Mouse (Mus musculus) bone marrow macrophage, adult 2 months (primary cell): ENCODE measurements around the gene Mapkapk3.

Experiments used
- CTCF ChIP-seq: IDR thresholded peaks from 2 replicates; pipeline ENCODE4 v1.5.1; 2012; ENCODE audit warnings: low read depth, mild to moderate bottlenecking, low read length, moderate library complexity
- POLR2A ChIP-seq: IDR thresholded peaks from 2 replicates; pipeline ENCODE4 v1.6.1; 2012; ENCODE audit warnings: mild to moderate bottlenecking, low read depth, low read length, borderline replicate concordance

DNA sequence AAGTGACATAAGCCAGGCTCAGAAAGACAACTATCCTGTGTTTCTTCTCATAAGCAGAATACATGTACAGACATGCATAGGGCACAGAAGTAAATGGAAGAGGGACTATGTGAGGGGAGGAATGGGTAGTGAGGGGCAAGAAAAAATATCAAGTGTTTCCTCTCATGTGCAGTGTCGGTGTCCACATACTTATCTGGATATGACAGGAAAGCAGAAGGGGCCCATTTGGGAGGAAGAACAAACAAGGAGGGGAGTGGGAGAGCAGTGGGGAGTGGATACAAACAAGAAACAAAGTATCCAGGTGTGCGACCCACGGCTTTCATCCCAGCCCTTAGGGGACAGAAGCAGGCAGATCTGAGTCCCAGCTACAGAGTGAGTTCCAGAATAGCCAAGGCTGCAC lies 24.2 kb upstream of the Mapkapk3 start:
- TF ChIP-seq CTCF = no peak
- no peak for TF ChIP-seq POLR2A
